23 mouse cellular contexts compared by ENCODE assay signal in genomic region chr6:85197951-85198350, GRCm38 (mm10). TPM values are rescaled to one million over a fixed set of nuclear protein-coding genes. Genes with fewer than 3 reads are reported as not detected.
DNase-seq lines count a peak whose midpoint lies in the region; ATAC-seq lines count a peak whose summit lies in the region.
"Had no signal": no experiment of that assay in that cellular context is flagged by ENCODE, and none has a peak within 500 bp of the region (broad histone marks: within the 10 kb centered on the region; RNA-seq: fewer than 3 reads in every experiment).

No protein-coding gene starts in this region.

- ATAC-seq in heart, embryonic 12.5 days (ENCODE audit: insufficient number of reproducible peaks, low FRiP score): 0 out of 2 replicates have a peak, but pooled peaks have one; percentile 48
- ATAC-seq: activated CD4-positive, CD25-positive, alpha-beta regulatory T cell, adult 4 months; forebrain, postnatal 0 days; hindbrain, postnatal 0 days; Patski had no signal

- H3K9ac ChIP-seq in heart, embryonic 12.5 days: no peak overlapping the region
- H3K9ac ChIP-seq: forebrain, postnatal 0 days; heart, embryonic 13.5 days; hindbrain, embryonic 13.5 days had no signal

- no peak overlapping the region for H3K4me3 ChIP-seq in heart, embryonic 12.5 days
- H3K4me3 ChIP-seq: embryonic facial prominence, embryonic 10.5 days; heart, embryonic 13.5 days; hindbrain, embryonic 13.5 days had no signal

- 42% methylated on average over 2 of the region's 2 CpGs for WGBS in heart, embryonic 12.5 days

- 0 out of 2 replicates have a peak, but pooled peaks cover 4% of the 10 kb centered on the region for H3K4me1 ChIP-seq in heart, embryonic 12.5 days (replicated peaks)

- H3K9me3 ChIP-seq in heart, embryonic 12.5 days (replicated peaks): no peaks in the 10 kb centered on the region
- H3K9me3 ChIP-seq: embryonic facial prominence, embryonic 10.5 days; heart, embryonic 13.5 days; hindbrain, embryonic 13.5 days had no signal

- no peaks in the 10 kb centered on the region for H3K36me3 ChIP-seq in heart, embryonic 12.5 days
- H3K36me3 ChIP-seq: embryonic facial prominence, embryonic 10.5 days; heart, embryonic 13.5 days; hindbrain, embryonic 13.5 days had no signal

- no peak overlapping the region for H3K27ac ChIP-seq in heart, embryonic 12.5 days (ENCODE audit: poor library complexity, severe bottlenecking)
- H3K27ac ChIP-seq: embryonic facial prominence, embryonic 10.5 days; heart, embryonic 13.5 days; hindbrain, embryonic 13.5 days; hindbrain, postnatal 0 days had no signal

- H3K4me2 ChIP-seq in heart, embryonic 12.5 days: no peak overlapping the region
- H3K4me2 ChIP-seq: heart, embryonic 13.5 days; hindbrain, embryonic 13.5 days had no signal

- H3K27me3 ChIP-seq in heart, embryonic 12.5 days (replicated peaks): peaks cover 74% of the 10 kb centered on the region

- intact Hi-C loops in heart, postnatal 14 days (cut with DNase I): no loop called here

- no peak for DNase-seq in heart, postnatal 14 days
- DNase-seq in urinary bladder, postnatal 14 days (ENCODE audit: low spot score): peak; percentile 9
- DNase-seq in urinary bladder, adult 2 months (ENCODE audit: low spot score): no peak
- peak; percentile 61 to 70 for DNase-seq in kidney, postnatal 25 days
- no peak for DNase-seq in adrenal gland, adult 8-10 months
- DNase-seq: adrenal gland, postnatal 36 days; cerebellum, adult 2 months; forebrain, postnatal 0 days; gastrocnemius, postnatal 14 days; heart, postnatal 4 days had no signal

RNA-seq across cellular contexts. Expression of gene Emx1, which starts 10.7 kb away (rescaled TPM):
- not detected in 2 replicates for polyA plus RNA-seq in heart, embryonic 12.5 days (2016; fragmentation: Nextera tagmentation; extraction: Ambion mirVana)
- not detected for total RNA-seq in heart, postnatal 14 days (2021)
- polyA plus RNA-seq in urinary bladder, adult 2 months (2012; rRNA removed): 0.04 TPM in 1 of 2 replicates, not detected in the other
- not detected for total RNA-seq in adrenal gland, adult 8-10 months (2022)
- total RNA-seq: adrenal gland, adult 18-20 months; adrenal gland, postnatal 36 days; CH12.LX; gastrocnemius, adult 18-20 months; gastrocnemius, postnatal 14 days; granulocyte monocyte progenitor cell, adult 5-6 weeks; heart, adult 8-10 months; heart, postnatal 4 days had no signal
- polyA plus RNA-seq: activated CD4-positive, CD25-positive, alpha-beta regulatory T cell, adult 4 months; heart, embryonic 13.5 days; heart, postnatal 0 days; hindbrain, embryonic 13.5 days; Patski had no signal

Comparison
In these comparisons a context has a peak if more than half of its experiments do, and no peak if none do; other contexts are left out.
1. DNase-seq: peak in urinary bladder, postnatal 14 days (single experiment) and kidney, postnatal 25 days (2 of 2); none in heart, postnatal 14 days (0 of 2), urinary bladder, adult 2 months (single experiment) and adrenal gland, adult 8-10 months (single experiment).